Mouse (Mus musculus) T-helper 17 cell (primary cell): ENCODE results near the gene P2ry13.

Source experiments
- in situ Hi-C, 2 experiments: fragments of 300-600 bp; cut with MboI, MseI; formaldehyde crosslinking; loops; 1 replicate in 1 of 2; 2 replicates in 1 of 2; pipeline ENCODE4 v1.15.1; 2025; ENCODE audit warnings: high pct_unique_total_duplicates in 2 of 2

The P2ry13 gene

DNA sequence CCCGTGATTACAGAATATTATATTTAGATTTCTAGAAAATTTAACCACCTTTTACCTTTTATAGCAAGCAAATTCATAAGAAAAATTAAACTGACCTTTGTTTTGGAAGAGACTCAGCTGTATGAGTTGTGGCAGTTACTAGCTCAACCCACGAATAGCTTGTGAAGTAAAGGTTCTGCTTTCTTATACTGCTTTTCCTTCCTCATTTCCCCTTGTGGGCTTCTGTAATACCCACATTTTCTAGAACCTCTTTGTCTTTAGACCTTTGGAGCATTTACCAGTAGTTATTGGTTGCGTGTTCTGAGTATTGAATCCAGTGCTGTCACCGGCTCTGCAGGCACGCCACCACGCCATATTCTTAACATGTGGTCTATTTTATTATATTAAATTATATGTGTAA, at the start of gene P2ry13:
TSS of gene P2ry13 (minus strand) at position 156 of the 400 bp plus-strand sequence.
- in situ Hi-C loops, result loop anchor here in 1 of 2 experiments (25.0 kb wide), 1 partner anchor 1402 kb away; no protein-coding TSS in a partner anchor

DNA sequence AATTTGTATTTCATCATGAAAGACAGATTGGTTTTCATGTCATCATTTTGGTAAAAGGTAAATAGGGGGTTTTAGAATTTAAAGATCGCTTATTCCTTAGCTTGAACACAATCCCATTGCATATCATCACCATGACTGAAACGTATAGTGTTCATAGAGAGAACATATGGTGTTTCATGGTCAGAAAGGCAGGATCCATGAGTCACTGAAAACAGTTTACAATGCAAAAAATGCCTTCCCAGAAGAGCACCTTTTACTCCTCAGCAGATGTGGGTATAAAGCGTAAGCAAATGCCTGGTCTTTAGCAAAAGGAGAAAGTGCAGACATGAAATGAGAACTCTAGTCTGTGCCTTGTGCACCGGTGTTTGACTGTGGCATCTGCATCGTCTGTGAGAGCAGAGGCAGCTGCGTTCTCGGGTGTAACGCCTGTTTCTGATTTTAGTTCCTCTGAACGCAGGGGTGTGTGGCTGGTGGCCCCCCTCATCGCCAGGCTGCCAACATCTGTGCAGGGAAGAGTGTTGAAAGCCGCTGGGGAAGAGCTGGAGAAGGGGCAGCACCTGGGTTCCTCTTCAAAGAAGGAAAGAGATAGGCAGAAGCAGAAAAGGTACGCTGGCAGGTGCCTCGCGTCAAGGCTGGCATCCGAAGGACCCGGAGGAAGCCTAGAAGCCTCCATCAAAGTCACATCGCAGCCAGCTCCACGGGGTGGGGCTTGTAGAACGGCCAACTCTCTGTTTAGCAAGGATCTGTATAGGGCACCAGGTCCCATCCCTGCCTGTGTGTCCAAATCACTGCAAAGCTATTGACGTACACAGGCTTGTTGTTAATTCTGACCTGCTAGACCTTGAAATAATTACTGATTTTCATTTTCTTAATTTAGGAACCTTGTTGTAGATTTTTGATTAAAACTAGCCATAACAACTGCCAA, 47.3 kb upstream of the P2ry13 start:
- in situ Hi-C loops, result no loop called here

DNA sequence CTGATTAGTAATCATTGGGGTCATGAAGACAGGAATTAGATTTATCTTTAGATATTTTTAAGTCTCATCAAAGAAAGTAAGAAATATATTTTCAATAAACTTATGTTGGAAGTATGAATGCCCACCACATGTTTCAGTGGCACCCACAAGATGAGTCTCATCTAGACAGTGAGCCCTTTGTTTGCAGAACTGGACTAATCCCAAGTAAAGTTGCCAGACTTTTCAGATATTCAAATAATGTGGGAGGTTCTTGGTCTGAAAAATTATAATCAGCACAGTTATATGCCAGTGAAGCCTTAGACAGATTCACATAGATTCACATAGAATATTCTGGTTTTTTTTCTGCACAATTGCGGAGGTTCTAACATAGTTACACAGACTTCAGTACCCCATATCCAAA, 39.8 kb upstream of the P2ry13 start:
- in situ Hi-C loops, result no loop called here

DNA sequence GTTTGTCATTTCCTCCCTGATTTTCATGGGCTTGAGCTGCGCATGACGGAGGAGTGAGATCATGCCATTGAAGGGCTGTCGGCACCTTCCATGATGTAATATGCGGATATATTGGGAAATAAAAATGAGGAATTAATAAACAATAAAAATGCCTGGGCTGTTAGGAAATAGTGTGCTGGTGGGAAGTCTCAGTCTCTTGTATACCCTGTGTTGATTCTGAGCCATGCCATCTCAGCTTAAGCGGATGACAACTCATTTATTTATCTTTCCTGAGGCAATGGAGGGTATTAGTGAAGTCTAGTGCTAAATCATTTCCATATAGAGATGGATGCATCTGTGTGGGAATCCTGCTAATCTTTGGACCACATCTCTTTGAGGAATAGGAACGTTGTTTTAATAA, 37.3 kb upstream of the P2ry13 start:
- in situ Hi-C loops, result no loop called here

DNA sequence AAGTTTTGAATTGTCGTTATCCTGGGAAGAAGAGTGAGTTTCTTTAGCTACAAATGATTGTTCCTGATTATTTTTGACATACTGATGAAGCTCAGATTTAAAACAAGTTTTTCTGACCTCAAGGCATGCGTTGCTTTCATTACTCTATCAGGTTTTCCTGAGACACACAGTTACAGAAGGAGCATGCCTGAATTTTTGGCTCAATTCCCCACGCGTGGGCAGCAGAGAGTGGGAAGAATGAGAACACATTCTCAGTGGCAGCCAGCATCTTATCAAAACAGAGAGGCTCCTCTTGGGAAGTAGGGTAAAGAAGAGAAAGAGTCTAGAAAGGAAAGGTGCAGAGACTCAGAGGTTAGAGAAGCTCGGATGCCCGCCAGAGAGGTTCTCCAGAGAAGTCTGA, 32.7 kb upstream of the P2ry13 start:
- in situ Hi-C loops, result no loop called here

DNA sequence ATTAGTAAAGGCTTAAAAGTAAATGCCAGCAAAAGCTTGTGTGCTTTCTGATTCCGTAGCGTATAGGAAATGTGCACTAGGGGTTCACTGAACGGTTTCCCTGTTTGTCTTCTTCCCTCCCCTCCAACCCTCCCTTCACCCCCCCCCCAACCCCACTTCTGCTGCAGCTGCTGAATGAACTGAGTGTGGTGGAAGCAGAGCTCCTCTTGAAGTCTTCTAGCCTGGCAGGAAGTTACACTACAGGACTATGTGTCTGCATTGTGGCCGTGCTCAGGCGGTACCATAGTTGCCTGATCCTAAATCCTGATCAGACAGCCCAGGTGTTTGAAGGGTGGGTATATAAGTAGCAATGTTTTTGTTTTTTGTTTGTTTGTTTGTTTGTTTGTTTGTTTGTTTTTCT, 24.2 kb upstream of the P2ry13 start:
- in situ Hi-C loops, result loop anchor here in 1 of 2 experiments (5.0 kb wide), 1 partner anchor 77 kb away; no protein-coding TSS in a partner anchor

DNA sequence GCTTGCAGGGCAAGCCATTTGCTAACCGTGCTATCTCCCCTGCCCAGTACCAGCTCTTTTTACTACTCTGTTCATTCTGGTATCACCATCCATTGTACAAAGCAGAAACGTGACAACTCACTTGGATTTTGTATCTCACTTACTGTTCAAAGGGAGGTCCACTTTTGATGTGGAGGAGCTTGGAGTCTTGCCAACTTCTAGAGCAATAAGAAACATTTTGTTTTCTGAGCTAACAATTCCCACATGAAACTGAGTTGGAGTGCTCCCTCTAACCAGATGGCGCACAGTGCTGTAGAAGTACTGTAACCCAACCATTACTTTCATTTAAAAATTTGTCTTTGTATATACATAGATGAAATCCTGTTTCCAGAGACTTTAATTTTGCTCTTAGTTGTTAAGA, 20.2 kb upstream of the P2ry13 start:
- in situ Hi-C loops, result no loop called here

DNA sequence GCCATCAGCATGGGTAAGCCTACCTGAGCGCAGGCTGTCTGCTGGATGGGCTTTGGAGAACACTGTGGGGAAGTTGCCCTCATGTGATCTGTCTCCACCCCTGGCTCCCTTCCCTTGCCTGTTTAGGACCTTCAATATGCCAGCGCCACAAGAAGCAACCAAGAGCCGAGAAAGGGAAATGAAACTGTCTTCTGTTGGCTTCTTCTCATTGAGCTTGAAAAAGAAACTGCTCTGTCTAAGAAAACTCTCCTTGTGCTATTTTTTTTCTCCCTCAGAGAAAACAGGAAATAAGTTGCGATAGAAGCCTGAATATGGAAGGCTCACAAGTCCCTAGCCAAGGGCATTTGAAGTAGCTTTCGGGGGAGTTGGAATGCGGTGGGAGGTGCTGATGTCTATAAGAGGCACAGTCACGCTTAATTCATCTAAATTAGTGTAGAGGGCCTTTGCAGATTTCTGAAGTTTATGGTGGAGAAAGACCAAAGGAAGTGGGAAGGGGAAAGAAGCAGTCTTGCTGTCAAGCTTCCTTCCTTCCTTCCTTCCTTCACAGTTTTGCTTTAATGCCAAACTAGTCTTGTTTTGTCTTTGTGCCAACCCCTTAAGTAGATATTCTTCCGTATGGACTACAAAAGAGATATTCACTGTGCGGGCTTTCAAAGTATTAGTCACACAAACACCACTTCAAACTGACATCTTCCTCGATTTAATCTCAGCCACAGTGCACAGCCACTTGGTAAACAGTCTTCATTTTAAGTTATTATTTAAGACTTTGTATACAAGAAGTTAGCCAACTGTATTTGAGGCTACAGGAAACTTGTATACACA, 18.3 kb upstream of the P2ry13 start:
- in situ Hi-C loops, result loop anchor here in 1 of 2 experiments (10.0 kb wide), 1 partner anchor 1316 kb away; no protein-coding TSS in a partner anchor

DNA sequence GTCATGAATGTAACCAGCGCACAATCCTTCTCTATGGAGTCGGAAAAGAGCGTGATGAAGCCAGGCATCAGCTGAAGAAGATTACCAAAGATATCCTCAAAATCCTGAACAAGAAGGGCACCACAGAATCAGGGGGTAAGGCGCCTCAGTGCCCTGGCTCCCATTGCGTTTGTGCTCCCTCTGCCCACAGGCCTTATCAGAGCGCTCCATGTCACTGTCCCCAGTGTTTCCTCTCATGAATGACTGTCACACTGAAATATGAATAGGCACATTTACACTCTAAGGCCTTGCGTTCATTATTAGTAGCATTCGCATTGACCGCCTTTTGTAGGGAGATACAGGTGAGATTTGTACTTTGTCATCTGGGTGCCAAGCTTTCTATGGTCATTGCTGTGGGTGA, 17.0 kb upstream of the P2ry13 start:
- in situ Hi-C loops, result loop anchor here in 1 of 2 experiments (10.0 kb wide), 1 partner anchor 1317 kb away; no protein-coding TSS in a partner anchor

DNA sequence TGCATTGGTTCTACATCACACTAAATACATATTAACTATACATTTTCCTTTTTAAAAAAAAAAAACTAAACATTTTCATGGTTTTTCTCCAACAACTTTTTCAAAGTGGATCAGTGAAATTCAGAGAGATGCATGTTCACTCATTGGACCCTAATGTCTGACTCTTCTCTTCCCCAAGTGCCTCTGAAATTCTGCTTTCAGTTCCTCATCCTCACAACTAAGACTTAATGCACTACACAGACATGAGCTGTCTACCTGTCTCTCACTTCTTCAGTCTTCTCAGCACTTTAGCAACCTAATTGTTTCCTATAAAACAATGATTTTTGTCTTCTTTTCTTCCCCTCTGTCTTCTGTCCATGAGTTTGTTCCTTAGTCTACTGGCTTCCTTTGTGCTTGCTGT, 14.7 kb upstream of the P2ry13 start:
- in situ Hi-C loops, result loop anchor here in 1 of 2 experiments (10.0 kb wide), 1 partner anchor 1319 kb away; no protein-coding TSS in a partner anchor

DNA sequence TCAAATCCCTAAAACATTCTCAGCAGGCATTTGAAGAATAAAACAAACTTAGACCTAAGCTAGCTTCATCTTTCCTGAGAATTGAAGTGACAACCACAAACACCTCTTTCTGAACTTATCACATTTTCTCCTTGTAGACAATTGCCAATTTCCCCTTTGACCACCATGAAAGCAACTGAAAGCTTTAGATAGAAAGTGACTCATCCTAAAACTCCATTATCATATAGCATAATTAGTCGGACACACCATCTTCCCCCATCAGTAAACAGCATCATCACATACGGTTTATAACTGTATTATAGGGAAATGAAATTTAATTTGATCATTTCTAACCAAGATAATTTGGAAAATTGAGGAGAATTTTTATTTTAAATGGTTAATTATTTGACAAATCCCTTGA, 11.6 kb upstream of the P2ry13 start:
- in situ Hi-C loops, result loop anchor here (10.0 to 25.0 kb wide), 2 partner anchors 1322 to 1390 kb away; no protein-coding TSS in a partner anchor

DNA sequence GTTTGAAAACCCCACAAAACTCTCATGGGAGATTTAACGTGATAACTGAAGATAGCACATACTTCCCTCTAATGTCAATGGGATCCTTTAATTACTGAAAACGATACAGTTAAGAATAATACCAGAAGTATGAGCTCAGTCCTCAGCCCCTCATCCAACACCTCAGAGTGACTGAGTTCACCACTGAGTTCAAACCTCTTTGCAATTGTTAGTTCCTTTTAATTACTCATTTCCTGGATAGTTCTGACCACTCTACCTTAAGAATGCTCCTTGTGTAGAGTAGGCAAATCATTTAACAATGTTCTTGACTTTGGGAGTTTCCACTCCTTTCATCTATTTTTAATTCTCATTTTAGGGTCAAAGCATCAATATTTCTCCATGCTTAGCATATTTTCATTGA, 8.6 kb upstream of the P2ry13 start:
- in situ Hi-C loops, result loop anchor here in 1 of 2 experiments (25.0 kb wide), 1 partner anchor 1393 kb away; no protein-coding TSS in a partner anchor

DNA sequence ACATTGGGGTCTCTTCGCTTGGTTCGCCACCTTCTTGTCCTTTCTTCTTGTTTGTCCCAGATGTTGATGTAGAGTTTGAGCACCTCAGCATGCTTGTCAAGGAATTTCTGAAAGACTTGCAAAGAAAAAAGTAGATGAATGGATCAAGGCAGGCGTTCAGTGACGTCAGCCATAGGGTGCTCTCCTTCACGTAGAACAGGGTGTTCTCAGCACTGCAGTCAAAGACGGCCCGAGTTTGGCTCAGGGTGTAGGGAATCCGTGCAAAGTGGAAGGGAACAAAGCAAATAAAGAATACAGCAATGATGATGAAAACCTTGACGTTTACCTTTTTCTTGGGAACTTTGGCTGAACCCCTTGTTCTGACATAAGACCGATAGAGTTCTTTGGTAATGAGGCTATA, 6.5 kb upstream of the P2ry13 start:
- in situ Hi-C loops, result loop anchor here in 1 of 2 experiments (25.0 kb wide), 1 partner anchor 1395 kb away; no protein-coding TSS in a partner anchor

DNA sequence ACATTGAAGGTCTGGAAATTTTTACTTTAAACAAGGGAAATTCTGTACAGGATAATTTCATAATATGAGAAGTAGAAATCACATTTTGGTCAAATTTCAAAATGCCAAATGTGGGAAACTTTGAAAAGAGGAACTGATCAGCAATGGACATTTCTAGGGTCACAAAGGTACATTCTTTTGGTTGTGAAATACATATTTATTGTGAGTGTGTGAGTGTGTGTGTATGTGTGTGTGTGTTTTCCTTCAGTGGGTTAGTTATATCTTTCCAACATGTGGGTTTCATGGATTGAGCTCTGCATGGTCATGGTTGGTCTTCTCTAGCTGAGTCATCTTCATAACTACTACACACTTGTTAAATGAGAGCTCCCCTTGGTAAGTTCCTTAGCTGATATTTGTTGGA, 1.7 kb upstream of the P2ry13 start:
- in situ Hi-C loops, result loop anchor here in 1 of 2 experiments (25.0 kb wide), 1 partner anchor 1400 kb away; no protein-coding TSS in a partner anchor

DNA sequence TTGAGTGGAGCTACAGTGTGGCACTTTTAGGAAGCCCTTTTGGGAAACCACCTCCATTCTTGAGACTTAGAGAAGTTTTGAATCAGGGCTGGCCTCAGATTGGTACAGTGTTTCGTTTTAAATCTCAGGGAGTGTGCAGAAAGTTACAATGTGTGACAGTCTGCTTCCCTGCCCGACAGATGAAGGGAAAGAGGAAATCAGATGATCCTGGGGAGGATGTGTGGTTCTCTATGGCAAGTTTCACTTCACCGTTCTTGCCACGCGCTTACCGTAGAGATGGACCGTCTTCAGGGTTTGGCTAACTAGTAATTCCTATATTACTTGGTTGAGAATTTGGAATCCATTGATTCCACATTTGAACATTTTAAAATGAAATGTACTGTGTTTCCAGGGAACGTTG, 1.1 kb upstream of the P2ry13 start:
- in situ Hi-C loops, result loop anchor here in 1 of 2 experiments (25.0 kb wide), 1 partner anchor 1401 kb away; no protein-coding TSS in a partner anchor

DNA sequence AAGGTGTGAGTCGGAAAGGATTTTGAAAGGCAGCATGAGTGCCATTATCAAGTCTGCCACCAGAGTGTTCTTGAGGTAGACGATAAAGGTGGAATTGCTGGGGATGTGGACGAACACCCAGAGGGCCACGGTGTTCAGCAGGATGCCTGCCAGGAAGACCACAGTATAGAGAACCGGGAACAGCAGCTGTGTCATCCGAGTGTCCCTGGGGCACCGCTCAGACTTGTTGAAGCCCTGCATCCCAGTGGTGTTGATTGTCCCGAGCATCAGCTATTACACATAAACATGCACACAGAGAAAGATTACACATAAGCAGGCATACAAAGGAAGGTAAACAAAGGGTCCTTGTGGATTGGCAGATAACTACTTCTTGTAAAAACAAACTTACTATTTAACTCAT, 593 bp downstream of the P2ry13 start:
- in situ Hi-C loops, result loop anchor here in 1 of 2 experiments (25.0 kb wide), 1 partner anchor 1402 kb away; no protein-coding TSS in a partner anchor

DNA sequence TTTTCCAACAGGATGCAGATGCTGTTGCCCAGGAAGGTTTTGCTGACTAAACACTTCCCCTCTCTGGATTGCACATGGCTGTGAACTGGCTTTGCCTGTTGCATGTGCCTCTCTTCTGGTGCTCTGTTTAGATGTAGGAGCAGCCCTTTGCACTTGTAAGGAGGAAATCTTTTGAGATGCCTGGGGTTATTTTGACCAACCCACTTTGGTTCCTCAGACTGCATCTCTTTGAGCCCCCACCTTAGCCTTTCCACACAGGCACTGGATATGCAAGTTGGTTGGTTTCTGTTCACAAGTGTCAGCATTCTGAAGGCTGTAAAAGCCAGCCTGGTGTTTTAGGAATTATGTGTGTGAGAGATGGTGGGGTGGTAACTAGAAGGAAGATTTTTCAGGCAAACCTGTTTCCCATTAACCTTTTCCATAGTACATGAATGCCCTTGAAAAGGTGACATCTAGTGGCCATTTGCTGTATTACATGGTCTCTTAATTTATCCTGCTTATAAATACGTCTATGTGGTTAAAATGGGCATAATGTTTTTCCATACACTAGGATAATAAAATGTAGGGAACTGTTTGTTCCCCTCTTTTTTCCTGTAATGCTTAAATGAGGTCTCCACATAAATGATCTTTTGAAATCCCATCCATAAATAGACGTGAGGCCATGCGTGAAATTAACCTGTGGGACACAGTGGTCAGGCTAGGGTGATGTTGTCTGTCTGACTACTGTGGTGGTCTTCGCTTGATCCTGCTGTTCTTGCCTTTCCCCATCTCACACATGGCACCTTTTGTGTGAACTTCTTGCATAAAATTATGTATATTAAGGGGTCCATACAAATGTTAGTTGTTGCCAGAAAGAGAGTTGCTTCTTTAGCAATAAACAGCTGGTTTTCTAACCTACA, 1.8 kb downstream of the P2ry13 start:
- in situ Hi-C loops, result loop anchor here (5.0 to 25.0 kb wide), 3 partner anchors 92 to 1403 kb away; no protein-coding TSS in a partner anchor

DNA sequence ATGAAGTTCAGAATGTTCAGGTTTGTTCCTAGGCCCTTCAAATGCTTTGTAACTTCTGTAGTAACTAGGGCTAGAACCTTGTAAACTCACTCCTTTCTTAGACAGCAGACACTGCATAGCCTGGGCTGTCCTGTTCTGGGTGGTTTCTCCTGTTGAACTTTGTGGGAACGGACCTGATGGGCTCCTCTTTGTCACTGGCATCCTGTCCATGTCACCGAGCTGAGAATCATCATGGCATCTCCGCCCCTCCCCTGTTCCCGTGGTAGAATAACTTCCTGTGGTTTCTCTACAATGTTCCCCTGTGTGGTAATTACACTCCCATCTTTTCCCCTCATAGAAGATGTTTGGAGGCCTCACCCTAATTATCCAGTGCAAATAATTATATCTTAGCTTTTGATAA, 4.7 kb downstream of the P2ry13 start:
- in situ Hi-C loops, result loop anchor here (5.0 to 25.0 kb wide), 3 partner anchors 89 to 1406 kb away; no protein-coding TSS in a partner anchor

DNA sequence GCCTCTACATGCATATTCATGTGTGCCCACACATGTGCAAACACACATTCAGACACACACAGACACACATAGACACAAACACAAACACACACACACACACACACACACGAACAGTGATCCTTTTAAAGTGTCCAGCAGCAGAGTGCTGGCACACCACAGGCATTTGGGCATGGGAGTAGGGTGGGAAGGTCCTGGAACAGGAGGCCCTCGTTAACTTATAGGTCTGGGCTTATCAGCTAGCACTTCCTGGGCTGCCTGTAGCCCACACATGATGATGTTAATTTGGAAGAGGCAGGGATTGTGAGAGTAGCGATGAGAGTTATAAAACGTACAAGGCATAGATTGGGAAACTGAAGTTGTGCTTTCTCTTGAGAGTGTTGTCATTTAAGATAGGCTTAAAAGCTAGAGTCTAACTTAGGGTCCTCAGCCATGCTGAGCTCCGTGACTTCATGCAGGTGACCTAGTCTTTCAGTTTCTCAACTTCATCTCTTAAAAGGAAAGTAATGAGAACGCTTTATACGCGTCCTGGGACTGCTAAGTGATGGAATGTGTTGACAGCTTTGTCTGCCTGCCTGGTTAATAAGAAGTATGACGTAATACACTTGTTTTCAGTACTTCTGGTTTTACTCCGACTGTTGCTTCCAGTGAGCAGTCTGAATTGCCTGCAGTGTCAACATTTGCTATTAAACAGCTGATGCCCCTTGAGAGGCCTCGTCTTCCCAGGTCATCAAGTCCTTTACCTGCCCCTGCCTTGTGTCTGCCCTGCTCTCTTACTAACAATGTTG, 5.8 kb downstream of the P2ry13 start:
- in situ Hi-C loops, result loop anchor here (5.0 to 25.0 kb wide), 3 partner anchors 88 to 1407 kb away; no protein-coding TSS in a partner anchor
